Mouse (Mus musculus) ES-Bruce4 (cell line): ENCODE measurements around the gene Akr1b8. TPM values are rescaled to one million over a fixed set of nuclear protein-coding genes. Genes with fewer than 3 reads are reported as not detected.
"Not testable (repeated sequence)": the region's sequence is repeated elsewhere in the genome, so short reads cannot be mapped to it uniquely, and the experiment has no call there.

Source experiments
- H3K27ac ChIP-seq: 2 replicates; pipeline ENCODE4 v1.5.1; 2012; ENCODE audit warnings: low read length, inconsistent platforms; ENCODE audit not compliant: insufficient read depth
- H3K27me3 ChIP-seq: 2 replicates; pipeline ENCODE4 v1.6.1; 2012; ENCODE audit warnings: mild to moderate bottlenecking, low read length, inconsistent platforms; ENCODE audit not compliant: control insufficient read depth, poor library complexity, insufficient read depth, severe bottlenecking
- H3K36me3 ChIP-seq: 2 replicates; pipeline ENCODE4 v1.6.1; 2012; ENCODE audit warnings: inconsistent platforms, mild to moderate bottlenecking, low read length, moderate library complexity; ENCODE audit not compliant: control insufficient read depth, poor library complexity, insufficient read depth, severe bottlenecking
- H3K4me1 ChIP-seq: one replicate; pipeline ENCODE4 v1.8.1; 2011; ENCODE audit warnings: low read length; ENCODE audit not compliant: control insufficient read depth, insufficient read depth
- H3K4me3 ChIP-seq: 2 replicates; pipeline ENCODE4 v1.5.1; 2011; ENCODE audit warnings: low read depth, mild to moderate bottlenecking, low read length
- H3K9ac ChIP-seq: 2 replicates; pipeline ENCODE4 v1.6.1; 2012; ENCODE audit warnings: low read depth, mild to moderate bottlenecking, inconsistent platforms; ENCODE audit not compliant: poor library complexity, severe bottlenecking
- H3K9me3 ChIP-seq: replicated peaks from 2 replicates; pipeline ENCODE4 v1.6.1; 2012; ENCODE audit warnings: mild to moderate bottlenecking, low read length, inconsistent platforms; ENCODE audit not compliant: control insufficient read depth, poor library complexity, insufficient read depth, severe bottlenecking
- CTCF ChIP-seq: IDR thresholded peaks from one replicate; pipeline ENCODE4 v1.8.1; 2011; ENCODE audit warnings: low read depth, low read length
- EP300 ChIP-seq: IDR thresholded peaks from 2 replicates; pipeline ENCODE4 v1.6.1; 2011; ENCODE audit warnings: low read depth, low read length; ENCODE audit not compliant: insufficient read depth
- POLR2A ChIP-seq: IDR thresholded peaks from one replicate; pipeline ENCODE4 v1.8.1; 2011; ENCODE audit warnings: low read length; ENCODE audit not compliant: insufficient read depth
- polyA plus RNA-seq: library from polyadenylated mRNA; stranded (reverse); fragments of >200 nt; gene quantifications from 2 replicates; pipeline ENCODE4 v1.2.4, GENCODE M21; 2011; ENCODE audit warnings: low read depth; ENCODE audit not compliant: missing spikeins, insufficient read depth, insufficient read length

Gene Akr1b8
- polyA plus RNA-seq, 1 experiment: 4.0 TPM

- Histone ChIP-seq H3K27me3 (no peaks in the 10 kb centered on the region), H3K36me3 (no peaks in the 10 kb centered on the region), H3K4me3 (no peak overlapping the region), H3K4me1 (no peaks in the 10 kb centered on the region), H3K27ac (no peak overlapping the region), H3K9ac (no peak overlapping the region), H3K9me3 (no peaks in the 10 kb centered on the region)
- TF ChIP-seq POLR2A (no peak), CTCF (no peak), EP300 (no peak)
Measured at GRCm38 (mm10) chr6:34370081-34370480, 16.2 kb downstream of the Akr1b8 start.

- TF ChIP-seq CTCF (peak; percentile 11), EP300 (no peak)
- no peaks in the 10 kb centered on the region for H3K9me3 ChIP-seq
- no peak overlapping the region for H3K27ac ChIP-seq
- H3K4me3 ChIP-seq: no peak overlapping the region
- peak overlapping the region; percentile 38; the same call in 1 of the 2 replicates for H3K9ac ChIP-seq
- H3K36me3 ChIP-seq: no peaks in the 10 kb centered on the region
- no peaks in the 10 kb centered on the region for H3K4me1 ChIP-seq
- H3K27me3 ChIP-seq: no peaks in the 10 kb centered on the region
Measured at GRCm38 (mm10) chr6:34371700-34372351, 17.9 kb downstream of the Akr1b8 start.

- Histone ChIP-seq H3K4me3 (no peak overlapping the region), H3K27me3 (no peaks in the 10 kb centered on the region), H3K9me3 (no peaks in the 10 kb centered on the region), H3K27ac (no peak overlapping the region), H3K36me3 (no peaks in the 10 kb centered on the region), H3K9ac (no peak overlapping the region), H3K4me1 (no peaks in the 10 kb centered on the region)
- TF ChIP-seq EP300 (no peak), POLR2A (no peak), CTCF (no peak)
Measured at GRCm38 (mm10) chr6:34373841-34374240, 19.9 kb downstream of the Akr1b8 start.

GRCm38 (mm10) chr6:34375888-34376287 is 22.0 kb downstream of the Akr1b8 start:
- H3K4me1 ChIP-seq, H3K9me3 ChIP-seq, H3K36me3 ChIP-seq, H3K27me3 ChIP-seq, H3K27ac ChIP-seq, H3K4me3 ChIP-seq, H3K9ac ChIP-seq: not testable (repeated sequence)

GRCm38 (mm10) chr6:34383401-34383800 is 29.5 kb downstream of the Akr1b8 start:
- Histone ChIP-seq H3K36me3 (no peaks in the 10 kb centered on the region), H3K9ac (0 out of 2 replicates have a peak overlapping the region, but pooled peaks have one; percentile 70), H3K9me3 (no peaks in the 10 kb centered on the region), H3K4me3 (no peak overlapping the region), H3K27ac (no peak overlapping the region), H3K27me3 (no peaks in the 10 kb centered on the region), H3K4me1 (no peaks in the 10 kb centered on the region)
- TF ChIP-seq EP300 (no peak), CTCF (no peak), POLR2A (no peak)

GRCm38 (mm10) chr6:34384110-34384661 is 30.3 kb downstream of the Akr1b8 start, which contains the start of gene Akr1b10:
TSS of gene Akr1b10 (plus strand) at chr6:34384218.
- Histone ChIP-seq H3K4me3 (peak within 1 kb of the TSS; percentile 87), H3K27ac (peak within 1 kb of the TSS; percentile 48), H3K4me1 (no peaks in the 10 kb centered on the region), H3K27me3 (no peaks in the 10 kb centered on the region), H3K9ac (peak within 1 kb of the TSS; percentile 70), H3K9me3 (no peaks in the 10 kb centered on the region), H3K36me3 (peaks cover 2% of the 10 kb centered on the region)
- TF ChIP-seq CTCF (no peak), POLR2A (no peak), EP300 (no peak)
